Mouse (Mus musculus): ENCODE measurements at regions not wholly inside any gene's neighbourhood (a gene's known extent, or its start where the extent isn't known, plus 50 kb on each side); places are given as distances from the start of the nearest gene placed in this dataset.
"Not testable (repeated sequence)": the region's sequence is repeated elsewhere in the genome, so short reads cannot be mapped to it uniquely, and the experiment has no call there.

DNA sequence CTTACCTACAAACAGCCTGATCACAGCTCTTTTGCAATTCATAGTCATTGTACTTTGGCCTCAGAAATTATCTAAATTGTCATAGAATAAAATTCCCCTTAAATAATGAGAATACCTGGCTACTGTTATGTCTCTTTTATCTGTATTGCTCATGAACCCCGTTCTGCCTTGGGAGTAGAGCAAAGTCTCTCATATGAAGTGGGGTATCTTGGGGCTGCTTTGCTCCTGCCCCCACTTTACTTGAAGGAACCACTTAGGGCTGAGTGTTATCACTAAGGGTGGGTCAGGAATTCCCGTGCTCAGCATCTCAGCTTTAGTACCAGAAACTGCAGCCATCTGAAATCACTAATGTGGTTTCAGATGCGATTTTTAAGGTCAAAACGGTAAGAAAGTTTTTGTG, 170.3 kb upstream of the Sdr16c6 start:
- H3K4me3 ChIP-seq: no peak overlapping the region
- no peak overlapping the region for H3K27ac ChIP-seq (ENCODE audit: poor library complexity, severe bottlenecking)
- no peak overlapping the region for H3K9ac ChIP-seq
- no peak overlapping the region for H3K4me2 ChIP-seq
- H3K27me3 ChIP-seq (replicated peaks): no peaks in the 10 kb centered on the region
- 0 out of 2 replicates have a peak, but pooled peaks cover 8% of the 10 kb centered on the region for H3K9me3 ChIP-seq (replicated peaks)
- no peaks in the 10 kb centered on the region for H3K4me1 ChIP-seq (replicated peaks)
- 51% methylated on average over 4 of the region's 4 CpGs for WGBS
- no peaks in the 10 kb centered on the region for H3K36me3 ChIP-seq
- ATAC-seq (ENCODE audit: insufficient number of reproducible peaks, low FRiP score): no peak

DNA sequence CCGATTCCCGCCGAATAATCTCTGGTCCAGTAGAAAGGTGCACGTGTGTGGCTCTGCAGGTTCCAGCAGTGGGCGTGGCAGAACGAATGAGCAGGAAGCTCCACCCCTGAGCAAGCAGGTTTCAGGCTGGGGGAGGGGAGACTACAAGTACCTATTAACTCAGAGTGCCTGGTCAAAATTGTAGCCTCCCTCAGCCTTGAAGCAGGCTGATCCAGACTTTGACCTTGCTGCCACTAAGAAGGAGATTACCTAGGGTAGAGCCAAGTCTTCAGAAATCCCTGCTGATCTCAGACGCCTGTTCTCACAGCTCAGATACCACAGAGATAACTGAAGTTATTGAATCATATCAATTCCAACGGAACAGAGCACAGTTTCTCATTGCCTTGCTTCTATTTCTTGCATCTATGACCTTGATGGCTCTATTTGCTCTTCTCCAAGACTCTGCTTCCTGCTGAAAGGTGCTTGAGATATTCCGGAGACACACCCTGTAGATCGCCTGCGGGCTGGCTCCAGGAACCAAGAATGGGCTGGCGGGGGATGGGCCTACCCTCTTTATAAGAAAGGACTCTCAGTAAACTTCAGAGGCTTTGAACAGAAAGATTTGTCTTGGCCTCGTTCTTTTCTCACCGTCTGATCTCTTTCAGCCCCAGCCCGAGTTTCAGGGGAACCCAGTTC, 165.1 kb upstream of the Sdr16c6 start:
- H3K27me3 ChIP-seq (replicated peaks); ATAC-seq (ENCODE audit: insufficient number of reproducible peaks, low FRiP score); H3K4me3 ChIP-seq; H3K9ac ChIP-seq; H3K36me3 ChIP-seq; H3K9me3 ChIP-seq (replicated peaks); H3K4me1 ChIP-seq (replicated peaks); H3K27ac ChIP-seq (ENCODE audit: poor library complexity, severe bottlenecking); H3K4me2 ChIP-seq: not testable (repeated sequence)
- WGBS: 67% methylated on average over 15 of the region's 15 CpGs

DNA sequence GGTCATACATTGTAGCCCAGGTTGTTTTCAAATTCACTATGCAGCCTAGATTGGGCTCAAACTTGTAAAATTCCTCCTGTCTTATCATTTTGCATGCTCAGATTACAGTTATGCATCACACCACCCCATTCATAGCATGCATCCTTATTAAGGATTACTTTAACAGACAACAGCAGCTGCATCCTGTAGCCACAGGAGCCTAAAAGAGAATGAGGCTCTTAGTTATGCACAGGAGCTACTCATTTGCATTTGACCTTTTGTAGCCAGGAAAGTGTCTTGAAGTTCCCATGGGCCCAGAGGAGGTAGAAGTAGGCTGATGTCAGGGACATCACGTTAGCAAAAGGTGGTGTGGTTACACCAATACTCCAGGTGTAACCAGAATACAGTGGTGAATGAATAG, 148.9 kb upstream of the Sdr16c6 start:
- H3K9ac ChIP-seq: no peak overlapping the region
- no peak for ATAC-seq (ENCODE audit: insufficient number of reproducible peaks, low FRiP score)
- no peaks in the 10 kb centered on the region for H3K9me3 ChIP-seq (replicated peaks)
- H3K27me3 ChIP-seq (replicated peaks): no peaks in the 10 kb centered on the region
- H3K4me1 ChIP-seq (replicated peaks): no peaks in the 10 kb centered on the region
- no peak overlapping the region for H3K4me2 ChIP-seq
- H3K27ac ChIP-seq (ENCODE audit: poor library complexity, severe bottlenecking): no peak overlapping the region
- no peak overlapping the region for H3K4me3 ChIP-seq
- H3K36me3 ChIP-seq: no peaks in the 10 kb centered on the region
- WGBS: 23% methylated on average over 1 of the region's 1 CpGs

DNA sequence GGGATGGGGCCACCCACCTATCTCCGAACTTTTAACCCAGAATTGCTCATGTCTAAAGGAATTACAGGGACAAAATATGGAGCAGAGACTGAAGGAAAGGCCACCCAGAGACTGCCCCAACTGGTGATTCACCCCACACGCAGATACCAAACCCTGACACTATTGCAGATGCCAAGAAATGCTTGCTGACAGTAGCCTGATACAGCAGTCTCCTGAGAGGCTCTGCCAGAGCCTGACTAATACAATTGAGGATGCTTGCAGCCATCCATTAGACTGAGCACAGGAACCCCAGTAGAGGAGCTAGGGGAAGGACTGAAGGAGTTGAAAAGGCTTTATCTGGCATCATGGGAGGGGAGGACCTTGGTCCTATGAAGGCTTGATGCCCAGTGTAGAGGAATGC, 142.4 kb upstream of the Sdr16c6 start:
- Histone ChIP-seq H3K4me1 (replicated peaks) (no peaks in the 10 kb centered on the region), H3K4me3 (no peak overlapping the region), H3K36me3 (no peaks in the 10 kb centered on the region), H3K9ac (no peak overlapping the region), H3K27me3 (replicated peaks) (no peaks in the 10 kb centered on the region), H3K27ac (ENCODE audit: poor library complexity, severe bottlenecking) (no peak overlapping the region), H3K9me3 (replicated peaks) (no peaks in the 10 kb centered on the region), H3K4me2 (no peak overlapping the region)
- ATAC-seq (ENCODE audit: insufficient number of reproducible peaks, low FRiP score): no peak
- WGBS: 69% methylated on average over 2 of the region's 2 CpGs

DNA sequence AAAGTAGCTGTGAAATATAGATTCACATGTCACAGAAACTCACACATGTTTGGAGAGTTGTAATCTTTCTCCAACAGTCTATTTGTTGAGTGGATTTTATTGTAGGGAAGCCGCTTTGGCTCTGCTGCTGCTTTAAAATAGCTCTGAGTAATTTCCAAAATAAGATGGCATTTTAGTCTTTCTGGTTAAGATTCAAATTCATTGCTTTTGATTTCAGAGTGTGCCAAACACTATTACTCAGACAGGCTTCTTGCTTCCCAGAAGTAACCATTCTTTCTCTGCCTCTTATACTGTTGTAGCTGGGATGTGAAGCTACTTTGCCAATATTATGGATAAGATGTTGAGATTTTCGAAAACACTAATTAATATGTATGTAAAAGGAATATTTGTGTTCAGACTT, 134.6 kb upstream of the Sdr16c6 start:
- no peak overlapping the region for H3K27ac ChIP-seq (ENCODE audit: poor library complexity, severe bottlenecking)
- no peaks in the 10 kb centered on the region for H3K9me3 ChIP-seq (replicated peaks)
- H3K9ac ChIP-seq: no peak overlapping the region
- 77% methylated on average over 2 of the region's 2 CpGs for WGBS
- no peaks in the 10 kb centered on the region for H3K27me3 ChIP-seq (replicated peaks)
- no peaks in the 10 kb centered on the region for H3K4me1 ChIP-seq (replicated peaks)
- no peaks in the 10 kb centered on the region for H3K36me3 ChIP-seq
- no peak overlapping the region for H3K4me2 ChIP-seq
- ATAC-seq (ENCODE audit: insufficient number of reproducible peaks, low FRiP score): no peak
- H3K4me3 ChIP-seq: no peak overlapping the region

DNA sequence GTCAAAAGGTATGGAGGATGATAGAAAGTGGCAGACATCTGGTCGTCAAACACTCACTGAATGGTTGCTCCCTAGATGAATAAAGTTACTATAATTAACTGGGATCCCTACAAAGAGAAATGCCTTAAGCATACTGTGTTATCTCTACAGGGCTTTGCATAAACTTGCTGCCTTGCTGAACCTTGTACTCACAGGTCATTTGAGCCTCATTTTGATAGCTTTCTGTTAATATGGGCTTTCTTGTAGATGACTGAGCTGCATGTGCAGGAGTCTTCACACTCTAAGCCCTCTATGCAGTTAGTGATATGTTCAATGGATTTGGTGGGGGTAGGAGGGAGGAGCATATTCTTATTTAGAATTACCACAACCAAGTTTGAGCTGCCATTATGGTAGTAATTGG, 127.8 kb upstream of the Sdr16c6 start:
- Histone ChIP-seq H3K4me1 (replicated peaks) (no peaks in the 10 kb centered on the region), H3K9me3 (replicated peaks) (no peaks in the 10 kb centered on the region), H3K36me3 (no peaks in the 10 kb centered on the region), H3K27ac (ENCODE audit: poor library complexity, severe bottlenecking) (no peak overlapping the region), H3K27me3 (replicated peaks) (no peaks in the 10 kb centered on the region), H3K4me2 (no peak overlapping the region), H3K9ac (no peak overlapping the region), H3K4me3 (no peak overlapping the region)
- WGBS: 47% methylated on average over 1 of the region's 1 CpGs
- no peak for ATAC-seq (ENCODE audit: insufficient number of reproducible peaks, low FRiP score)

DNA sequence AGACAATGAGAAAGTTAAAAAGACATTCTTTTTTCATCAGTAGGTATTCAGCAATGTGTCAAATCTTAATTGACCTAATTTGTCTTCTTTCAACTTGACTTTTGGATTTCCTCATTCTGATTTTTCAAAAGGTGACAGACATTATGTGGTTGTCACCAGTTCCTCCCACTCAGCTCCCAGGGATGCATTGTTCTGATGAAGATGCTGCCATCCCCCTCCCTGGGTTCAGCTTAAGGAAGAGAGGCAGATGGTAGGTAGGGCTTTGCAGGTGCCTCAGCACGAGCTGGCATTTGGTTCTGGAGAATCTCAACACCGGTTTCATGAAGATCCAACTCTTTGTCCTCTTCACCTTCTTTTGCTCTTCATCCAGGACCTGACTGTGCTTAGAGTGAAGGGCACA, 122.0 kb upstream of the Sdr16c6 start:
- no peak overlapping the region for H3K4me3 ChIP-seq
- H3K27me3 ChIP-seq (replicated peaks): no peaks in the 10 kb centered on the region
- no peaks in the 10 kb centered on the region for H3K4me1 ChIP-seq (replicated peaks)
- no peak overlapping the region for H3K4me2 ChIP-seq
- no peak for ATAC-seq (ENCODE audit: insufficient number of reproducible peaks, low FRiP score)
- H3K36me3 ChIP-seq: no peaks in the 10 kb centered on the region
- no peak overlapping the region for H3K27ac ChIP-seq (ENCODE audit: poor library complexity, severe bottlenecking)
- no peaks in the 10 kb centered on the region for H3K9me3 ChIP-seq (replicated peaks)
- no peak overlapping the region for H3K9ac ChIP-seq
- 57% methylated on average over 2 of the region's 2 CpGs for WGBS

DNA sequence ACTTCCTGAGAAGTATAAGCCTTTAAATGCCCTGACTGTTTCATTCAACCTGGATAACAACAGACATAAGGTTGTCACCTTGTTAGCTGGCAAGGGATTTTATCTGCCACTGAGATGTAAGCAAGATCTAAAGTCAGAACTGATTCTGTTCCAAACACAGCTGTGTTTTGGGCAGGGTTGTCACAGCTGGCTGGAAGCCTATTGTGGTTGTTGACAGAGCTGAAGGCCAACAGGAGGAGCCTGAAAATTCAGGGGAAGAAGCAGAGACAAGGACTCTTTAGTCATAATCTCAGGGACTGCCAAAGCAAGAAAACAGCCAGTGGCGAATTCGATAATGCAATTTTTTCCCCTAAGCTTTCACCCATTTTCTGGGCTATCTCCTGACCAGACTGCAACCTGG, 118.5 kb upstream of the Sdr16c6 start:
- no peak overlapping the region for H3K27ac ChIP-seq (ENCODE audit: poor library complexity, severe bottlenecking)
- no peaks in the 10 kb centered on the region for H3K9me3 ChIP-seq (replicated peaks)
- H3K4me3 ChIP-seq: no peak overlapping the region
- WGBS: 58% methylated on average over 2 of the region's 2 CpGs
- no peak overlapping the region for H3K9ac ChIP-seq
- no peaks in the 10 kb centered on the region for H3K4me1 ChIP-seq (replicated peaks)
- no peak for ATAC-seq (ENCODE audit: insufficient number of reproducible peaks, low FRiP score)
- H3K4me2 ChIP-seq: no peak overlapping the region
- no peaks in the 10 kb centered on the region for H3K27me3 ChIP-seq (replicated peaks)
- H3K36me3 ChIP-seq: no peaks in the 10 kb centered on the region

DNA sequence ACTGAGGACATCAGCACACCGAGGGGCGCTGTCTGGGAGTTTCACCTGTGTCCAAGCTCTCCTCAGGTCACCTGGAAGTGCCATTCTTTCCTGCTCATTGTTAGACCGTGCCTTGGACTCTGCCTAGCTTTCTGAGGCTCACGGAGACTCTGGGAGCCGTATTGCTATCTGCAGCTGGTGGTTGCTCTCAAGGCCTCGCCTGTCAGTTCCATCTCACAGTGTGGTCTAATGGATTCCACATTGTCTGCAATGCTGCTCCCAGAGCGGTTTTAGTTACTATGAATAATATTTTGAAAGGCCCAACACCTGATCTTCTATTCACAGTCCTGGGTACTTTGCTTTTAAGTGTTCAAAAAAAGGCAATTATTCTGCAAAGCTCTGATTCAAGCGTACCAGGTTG, 117.9 kb upstream of the Sdr16c6 start:
- Histone ChIP-seq H3K36me3 (no peaks in the 10 kb centered on the region), H3K4me3 (no peak overlapping the region), H3K27me3 (replicated peaks) (no peaks in the 10 kb centered on the region), H3K9ac (no peak overlapping the region), H3K27ac (ENCODE audit: poor library complexity, severe bottlenecking) (no peak overlapping the region), H3K9me3 (replicated peaks) (no peaks in the 10 kb centered on the region), H3K4me2 (no peak overlapping the region), H3K4me1 (replicated peaks) (no peaks in the 10 kb centered on the region)
- no peak for ATAC-seq (ENCODE audit: insufficient number of reproducible peaks, low FRiP score)
- 66% methylated on average over 8 of the region's 8 CpGs for WGBS
